Mouse (Mus musculus): Measurements from ENCODE around the gene Nup98. TPM values are rescaled to one million over a fixed set of nuclear protein-coding genes. Genes with fewer than 3 reads are reported as not detected.

The Nup98 gene
- polyA plus RNA-seq, 1 experiment from 2014 or later, result 25.7 TPM

DNA sequence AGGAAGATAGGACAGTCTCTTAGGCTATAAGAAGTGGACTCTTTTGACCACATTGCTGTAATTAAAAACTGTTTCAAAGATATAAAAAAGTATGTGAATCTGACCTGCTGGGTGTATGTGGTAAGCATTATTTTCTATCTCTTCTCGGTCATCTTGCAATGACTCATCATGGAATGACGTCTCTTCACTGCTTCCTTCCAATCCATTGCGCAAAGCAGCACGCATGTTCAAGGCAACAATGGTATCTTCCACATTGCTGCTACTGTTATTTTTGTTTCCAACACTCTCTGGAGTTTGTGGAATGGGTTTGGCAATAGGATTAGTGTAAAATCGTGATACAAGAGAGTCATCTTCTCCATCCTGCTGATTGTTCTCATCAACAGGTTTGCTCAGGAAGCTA is 56.3 kb downstream of the Nup98 start:
- no peaks in the 10 kb centered on the region for H3K4me1 ChIP-seq (replicated peaks; ENCODE audit: control insufficient read depth, insufficient read depth, low read length)
- 95% methylated on average over 5 of the region's 5 CpGs for WGBS
- H3K4me2 ChIP-seq (ENCODE audit: low read length), result no peak overlapping the region
- H3K27ac ChIP-seq (ENCODE audit: low read length), result no peak overlapping the region
- H3K27me3 ChIP-seq (replicated peaks; ENCODE audit: control insufficient read depth, insufficient read depth, low read length), result no peaks in the 10 kb centered on the region
- no peak overlapping the region for H3K9ac ChIP-seq (replicated peaks; ENCODE audit: low read depth, low read length)
- H3K4me3 ChIP-seq (replicated peaks; ENCODE audit: low read length), result no peak overlapping the region
- ATAC-seq, result no peak
- H3K9me3 ChIP-seq (ENCODE audit: control insufficient read depth, low read length), result no peaks in the 10 kb centered on the region
- H3K36me3 ChIP-seq (ENCODE audit: control insufficient read depth, insufficient read depth), result peaks cover 15% of the 10 kb centered on the region

DNA sequence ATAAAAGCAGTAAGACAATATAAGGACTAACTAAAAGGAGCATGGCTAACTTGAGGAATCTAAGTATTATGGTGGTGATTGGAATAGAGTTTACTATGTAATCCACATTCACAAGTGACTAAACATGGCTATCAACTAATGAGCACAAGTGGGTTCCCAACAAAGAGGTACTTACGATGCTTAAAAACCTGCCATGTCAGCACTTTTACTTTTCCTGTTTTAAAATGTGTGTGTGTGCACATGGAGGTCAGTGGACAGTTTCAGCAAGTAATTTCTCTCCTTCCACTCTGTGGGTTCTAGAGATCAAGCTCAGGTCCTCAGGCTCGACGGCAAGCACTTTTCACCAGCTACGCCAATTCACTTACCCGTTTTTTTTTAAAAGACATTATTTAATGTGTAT is 72.1 kb downstream of the Nup98 start:
- ATAC-seq, result no peak
- peaks cover 35% of the 10 kb centered on the region for H3K36me3 ChIP-seq (ENCODE audit: control insufficient read depth, insufficient read depth)
- no peaks in the 10 kb centered on the region for H3K9me3 ChIP-seq (ENCODE audit: control insufficient read depth, low read length)
- no peak overlapping the region for H3K27ac ChIP-seq (ENCODE audit: low read length)
- H3K4me2 ChIP-seq (ENCODE audit: low read length), result no peak overlapping the region
- no peak overlapping the region for H3K9ac ChIP-seq (replicated peaks; ENCODE audit: low read depth, low read length)
- no peaks in the 10 kb centered on the region for H3K27me3 ChIP-seq (replicated peaks; ENCODE audit: control insufficient read depth, insufficient read depth, low read length)
- no peak overlapping the region for H3K4me3 ChIP-seq (replicated peaks; ENCODE audit: low read length)
- 97% methylated on average over 5 of the region's 5 CpGs for WGBS
- no peaks in the 10 kb centered on the region for H3K4me1 ChIP-seq (replicated peaks; ENCODE audit: control insufficient read depth, insufficient read depth, low read length)

DNA sequence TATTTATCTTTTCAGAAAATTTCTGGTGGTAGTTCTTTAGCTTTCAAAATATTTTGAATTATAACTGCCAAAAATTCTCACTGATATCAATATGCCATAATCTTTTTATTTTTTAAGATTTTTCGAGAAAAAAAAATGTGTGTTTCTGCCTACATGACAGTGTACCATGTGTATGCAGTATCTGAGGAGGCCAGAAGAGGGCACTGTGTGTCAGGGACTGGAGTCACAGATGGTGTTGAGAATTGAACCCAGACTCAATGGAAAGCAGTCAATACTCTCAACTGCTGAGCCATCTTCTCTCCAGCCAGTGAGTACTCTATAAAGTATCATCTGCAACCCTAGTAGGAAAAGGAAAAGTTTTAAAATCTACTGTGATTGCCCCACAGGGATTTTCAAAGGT is 72.5 kb downstream of the Nup98 start:
- Histone ChIP-seq H3K27ac (ENCODE audit: low read length) (no peak overlapping the region), H3K9me3 (ENCODE audit: control insufficient read depth, low read length) (no peaks in the 10 kb centered on the region), H3K4me2 (ENCODE audit: low read length) (no peak overlapping the region), H3K4me1 (replicated peaks; ENCODE audit: control insufficient read depth, insufficient read depth, low read length) (no peaks in the 10 kb centered on the region), H3K4me3 (replicated peaks; ENCODE audit: low read length) (no peak overlapping the region), H3K9ac (replicated peaks; ENCODE audit: low read depth, low read length) (no peak overlapping the region), H3K36me3 (ENCODE audit: control insufficient read depth, insufficient read depth) (peaks cover 37% of the 10 kb centered on the region), H3K27me3 (replicated peaks; ENCODE audit: control insufficient read depth, insufficient read depth, low read length) (no peaks in the 10 kb centered on the region)
- 88% methylated on average over 1 of the region's 1 CpGs for WGBS
- no peak for ATAC-seq

DNA sequence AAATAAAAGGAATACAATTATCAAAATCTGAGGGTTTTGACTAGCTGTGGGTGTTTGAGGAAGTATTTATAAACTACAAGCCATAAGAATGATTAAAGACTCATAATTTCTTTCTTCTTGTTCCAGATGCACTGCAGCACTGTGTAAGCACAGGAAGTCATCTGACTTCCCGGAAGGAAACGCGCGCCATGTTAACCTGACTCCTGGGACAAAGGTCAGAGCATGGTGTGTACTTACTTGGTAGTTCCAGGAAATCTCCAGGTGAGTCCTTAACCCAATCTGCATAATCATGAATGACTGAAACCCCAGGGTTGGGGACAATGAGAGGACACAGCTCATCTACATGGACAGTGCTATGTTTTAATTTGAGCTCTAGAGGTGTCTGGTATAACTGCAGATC is 77.6 kb downstream of the Nup98 start:
- H3K36me3 ChIP-seq (ENCODE audit: control insufficient read depth, insufficient read depth), result peaks cover 47% of the 10 kb centered on the region
- no peak overlapping the region for H3K27ac ChIP-seq (ENCODE audit: low read length)
- ATAC-seq, result no peak
- no peak overlapping the region for H3K9ac ChIP-seq (replicated peaks; ENCODE audit: low read depth, low read length)
- H3K4me3 ChIP-seq (replicated peaks; ENCODE audit: low read length), result no peak overlapping the region
- H3K4me2 ChIP-seq (ENCODE audit: low read length), result no peak overlapping the region
- H3K4me1 ChIP-seq (replicated peaks; ENCODE audit: control insufficient read depth, insufficient read depth, low read length), result no peaks in the 10 kb centered on the region
- no peaks in the 10 kb centered on the region for H3K27me3 ChIP-seq (replicated peaks; ENCODE audit: control insufficient read depth, insufficient read depth, low read length)
- 92% methylated on average over 4 of the region's 4 CpGs for WGBS
- H3K9me3 ChIP-seq (ENCODE audit: control insufficient read depth, low read length), result no peaks in the 10 kb centered on the region

DNA sequence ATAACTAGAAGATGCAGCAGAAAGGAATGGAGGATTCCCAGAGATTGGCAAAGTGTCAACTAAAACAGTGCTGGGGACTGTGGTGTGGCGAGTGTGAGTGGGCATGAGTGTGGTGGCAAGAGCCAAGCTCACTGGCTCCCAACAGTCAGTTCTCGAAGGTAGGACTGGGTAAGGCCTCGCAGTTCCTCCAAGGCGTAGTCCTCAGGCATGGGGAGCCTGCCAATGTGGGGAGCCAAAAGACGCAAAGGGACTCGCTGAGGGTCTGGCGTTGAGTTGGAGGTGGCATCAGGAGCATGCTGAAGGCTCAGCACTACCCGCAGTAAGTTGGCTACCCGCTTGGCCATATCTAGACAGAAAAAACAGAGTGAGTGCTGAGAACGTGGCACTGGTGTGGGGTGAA is 89.7 kb downstream of the Nup98 start:
- H3K36me3 ChIP-seq (ENCODE audit: control insufficient read depth, insufficient read depth), result peaks cover 50% of the 10 kb centered on the region
- no peak overlapping the region for H3K4me3 ChIP-seq (replicated peaks; ENCODE audit: low read length)
- WGBS, result 94% methylated on average over 10 of the region's 10 CpGs
- no peaks in the 10 kb centered on the region for H3K9me3 ChIP-seq (ENCODE audit: control insufficient read depth, low read length)
- H3K27me3 ChIP-seq (replicated peaks; ENCODE audit: control insufficient read depth, insufficient read depth, low read length), result no peaks in the 10 kb centered on the region
- no peak overlapping the region for H3K9ac ChIP-seq (replicated peaks; ENCODE audit: low read depth, low read length)
- no peak overlapping the region for H3K27ac ChIP-seq (ENCODE audit: low read length)
- no peak overlapping the region for H3K4me2 ChIP-seq (ENCODE audit: low read length)
- no peak for ATAC-seq
- H3K4me1 ChIP-seq (replicated peaks; ENCODE audit: control insufficient read depth, insufficient read depth, low read length), result no peaks in the 10 kb centered on the region

DNA sequence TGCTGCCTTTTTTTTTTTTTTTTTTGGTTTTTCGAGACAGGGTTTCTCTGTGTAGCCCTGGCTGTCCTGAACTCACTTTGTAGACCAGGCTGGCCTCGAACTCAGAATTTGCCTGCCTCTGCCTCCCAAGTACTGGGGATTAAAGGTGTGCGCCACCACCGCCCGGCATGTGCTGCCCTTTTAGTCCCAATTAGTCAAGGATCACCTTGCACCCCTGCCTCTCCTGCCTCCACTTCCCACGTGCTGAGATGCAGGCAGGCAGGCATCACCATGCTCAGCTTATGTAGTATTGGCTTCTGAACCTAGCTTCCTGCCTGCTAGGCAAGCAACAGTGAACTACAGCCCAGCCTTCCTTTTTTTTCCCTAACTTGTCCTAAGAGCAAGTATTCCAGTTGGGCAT is 92.6 kb downstream of the Nup98 start:
- Histone ChIP-seq H3K4me3 (replicated peaks; ENCODE audit: low read length) (no peak overlapping the region), H3K27me3 (replicated peaks; ENCODE audit: control insufficient read depth, insufficient read depth, low read length) (no peaks in the 10 kb centered on the region), H3K4me1 (replicated peaks; ENCODE audit: control insufficient read depth, insufficient read depth, low read length) (no peaks in the 10 kb centered on the region), H3K9ac (replicated peaks; ENCODE audit: low read depth, low read length) (no peak overlapping the region), H3K9me3 (ENCODE audit: control insufficient read depth, low read length) (no peaks in the 10 kb centered on the region), H3K36me3 (ENCODE audit: control insufficient read depth, insufficient read depth) (peaks cover 28% of the 10 kb centered on the region), H3K4me2 (ENCODE audit: low read length) (no peak overlapping the region), H3K27ac (ENCODE audit: low read length) (no peak overlapping the region)
- 78% methylated on average over 6 of the region's 6 CpGs for WGBS
- no peak for ATAC-seq

DNA sequence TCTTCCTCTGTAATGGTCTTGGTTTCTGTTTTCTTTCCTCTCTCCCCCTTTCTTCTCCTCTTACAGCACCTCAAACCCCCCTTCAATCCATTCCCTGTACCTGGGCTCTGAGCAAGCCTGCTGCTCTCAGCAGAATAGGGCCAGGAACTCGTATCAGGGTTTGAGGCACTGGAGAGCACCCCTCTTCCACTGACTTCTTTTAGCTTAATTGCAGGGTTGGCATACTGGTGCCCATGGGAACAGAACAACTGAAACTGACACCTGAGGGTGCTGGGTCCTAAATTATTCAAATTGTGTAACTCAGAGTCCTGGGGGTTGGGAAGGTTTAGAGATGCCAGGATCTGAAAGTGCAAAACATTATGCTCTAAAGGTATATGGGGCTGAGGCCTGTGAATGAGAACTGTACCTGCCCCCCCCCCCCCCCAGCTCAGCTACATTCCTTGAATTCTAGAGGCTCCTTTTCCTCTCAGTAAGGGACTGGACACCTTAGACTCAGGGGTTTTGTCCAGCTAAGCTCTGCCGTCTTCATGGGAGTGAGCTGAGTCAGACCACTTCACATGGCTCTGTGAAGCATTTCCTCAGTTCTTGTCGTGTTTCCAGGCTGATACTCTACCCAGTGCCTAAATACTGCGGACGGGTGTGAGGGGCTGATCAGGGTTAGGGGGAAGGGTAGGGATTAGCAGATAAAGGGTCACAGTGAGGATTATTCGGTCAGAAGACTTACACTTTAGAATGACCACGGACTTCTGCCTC is 93.2 kb downstream of the Nup98 start, which contains the start of gene Chrna10:
TSS of gene Chrna10 (minus strand) at position 250 of the 753 bp plus-strand sequence.
- no peak for ATAC-seq
- Histone ChIP-seq H3K4me2 (ENCODE audit: low read length) (no peak within 1 kb of the TSS), H3K27me3 (replicated peaks; ENCODE audit: control insufficient read depth, insufficient read depth, low read length) (no peaks in the 10 kb centered on the region), H3K4me1 (replicated peaks; ENCODE audit: control insufficient read depth, insufficient read depth, low read length) (no peaks in the 10 kb centered on the region), H3K4me3 (replicated peaks; ENCODE audit: low read length) (no peak within 1 kb of the TSS), H3K27ac (ENCODE audit: low read length) (no peak within 1 kb of the TSS), H3K36me3 (ENCODE audit: control insufficient read depth, insufficient read depth) (peaks cover 21% of the 10 kb centered on the region), H3K9ac (replicated peaks; ENCODE audit: low read depth, low read length) (no peak within 1 kb of the TSS), H3K9me3 (ENCODE audit: control insufficient read depth, low read length) (no peaks in the 10 kb centered on the region)
- WGBS, result 51% methylated on average over 7 of the region's 7 CpGs

DNA sequence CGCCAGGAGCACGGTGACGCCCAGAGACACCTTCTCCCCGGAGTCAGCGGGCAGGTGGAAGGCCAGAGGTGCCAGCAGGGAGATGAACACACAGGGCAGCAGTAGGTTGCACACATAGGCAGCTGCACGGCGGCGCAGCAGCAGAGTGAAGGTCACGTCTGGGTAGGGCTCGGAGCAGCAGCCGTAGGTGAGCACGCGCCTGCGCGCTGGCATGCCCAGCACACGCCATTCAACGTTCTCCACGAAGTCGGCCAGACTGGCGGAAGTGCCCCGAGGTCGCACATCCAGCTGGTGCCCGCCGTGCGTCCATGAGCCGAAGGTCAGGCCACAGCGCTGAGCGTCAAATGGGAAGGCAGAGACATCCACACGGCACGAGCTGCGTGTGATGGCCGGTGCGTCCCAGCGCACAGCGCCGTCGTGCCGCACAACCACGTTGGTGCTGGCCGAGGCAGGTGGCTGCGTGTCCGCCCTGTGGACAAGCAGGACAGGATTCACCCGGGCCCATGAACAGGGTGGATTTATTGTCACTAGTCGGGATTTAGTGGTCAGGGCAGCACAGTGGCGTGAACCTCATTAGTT is 96.7 kb downstream of the Nup98 start:
- Histone ChIP-seq H3K4me2 (ENCODE audit: low read length) (no peak overlapping the region), H3K36me3 (ENCODE audit: control insufficient read depth, insufficient read depth) (peaks cover 1% of the 10 kb centered on the region; the same call in 1 of the 2 replicates), H3K27ac (ENCODE audit: low read length) (no peak overlapping the region), H3K9me3 (ENCODE audit: control insufficient read depth, low read length) (no peaks in the 10 kb centered on the region), H3K4me3 (replicated peaks; ENCODE audit: low read length) (no peak overlapping the region), H3K4me1 (replicated peaks; ENCODE audit: control insufficient read depth, insufficient read depth, low read length) (no peaks in the 10 kb centered on the region), H3K9ac (replicated peaks; ENCODE audit: low read depth, low read length) (no peak overlapping the region), H3K27me3 (replicated peaks; ENCODE audit: control insufficient read depth, insufficient read depth, low read length) (no peaks in the 10 kb centered on the region)
- no peak for ATAC-seq
- WGBS, result 83% methylated on average over 45 of the region's 45 CpGs

DNA sequence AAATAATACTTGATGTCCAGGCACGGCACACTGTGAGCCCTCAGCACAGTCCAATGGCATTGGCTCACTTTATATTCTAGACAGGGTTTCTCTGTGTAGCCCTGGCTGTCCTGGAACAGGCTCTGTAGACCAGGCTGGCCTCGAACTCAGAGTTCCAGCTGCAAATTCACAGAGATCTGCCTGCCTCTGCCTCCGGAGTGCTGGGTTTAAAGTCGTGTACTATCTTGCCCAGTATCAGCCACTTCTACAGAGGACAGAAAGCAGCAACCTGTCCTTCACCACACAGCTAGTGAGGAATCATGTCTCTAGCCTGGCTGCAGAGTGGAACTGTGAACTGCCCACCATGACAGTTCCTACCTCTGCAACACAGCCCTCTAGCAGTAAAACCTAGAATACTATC is 100.2 kb downstream of the Nup98 start:
- Histone ChIP-seq H3K36me3 (ENCODE audit: control insufficient read depth, insufficient read depth) (no peaks in the 10 kb centered on the region), H3K4me2 (ENCODE audit: low read length) (no peak overlapping the region), H3K27me3 (replicated peaks; ENCODE audit: control insufficient read depth, insufficient read depth, low read length) (no peaks in the 10 kb centered on the region), H3K27ac (ENCODE audit: low read length) (no peak overlapping the region), H3K4me3 (replicated peaks; ENCODE audit: low read length) (no peak overlapping the region), H3K4me1 (replicated peaks; ENCODE audit: control insufficient read depth, insufficient read depth, low read length) (peaks cover 3% of the 10 kb centered on the region; the same call in 1 of the 2 replicates), H3K9me3 (ENCODE audit: control insufficient read depth, low read length) (no peaks in the 10 kb centered on the region), H3K9ac (replicated peaks; ENCODE audit: low read depth, low read length) (no peak overlapping the region)
- no peak for ATAC-seq
- 89% methylated on average over 4 of the region's 4 CpGs for WGBS

Measured in forebrain, embryonic 16.5 days (tissue).